Mouse (Mus musculus) cortical plate, adult 2 months (tissue): Measurements from ENCODE around the gene Slc6a20b.

ENCODE experiments used
- CTCF ChIP-seq: fragments of 200-500 bp; IDR thresholded peaks from 2 replicates; pipeline ENCODE4 v1.5.1; 2011; ENCODE audit warnings: mild to moderate bottlenecking, control low read depth, low read length; ENCODE audit not compliant: insufficient read depth; ENCODE audit errors: extremely low read depth
- POLR2A ChIP-seq: fragments of 200-500 bp; IDR thresholded peaks from 2 replicates; pipeline ENCODE4 v1.6.1; 2011; ENCODE audit warnings: mild to moderate bottlenecking, low read length, control low read depth; ENCODE audit not compliant: insufficient read depth; ENCODE audit errors: extremely low read depth

DNA sequence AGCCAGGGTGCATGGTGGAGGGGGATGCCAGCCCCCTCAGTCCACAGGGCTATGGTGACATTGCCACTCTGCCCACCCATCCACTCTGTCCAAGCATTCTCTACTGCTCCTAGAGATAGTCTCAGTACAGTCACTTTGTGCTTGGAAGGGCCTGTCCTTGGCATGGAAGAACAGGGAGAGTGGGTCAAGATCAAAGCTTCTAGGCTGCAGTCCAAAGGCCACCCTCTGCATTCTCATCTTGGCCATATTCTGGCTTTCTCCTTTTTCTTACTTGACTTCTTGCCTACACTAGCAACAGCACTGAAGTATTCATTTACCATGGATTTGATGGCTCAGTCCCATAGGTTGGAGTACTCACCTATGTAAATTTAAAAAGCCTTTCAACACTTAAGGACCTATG is 5.9 kb upstream of the Slc6a20b start:
- TF ChIP-seq CTCF (no peak), POLR2A (no peak)
